ENCODE assay signal across 16 mouse cellular contexts in the genomic region with DNA sequence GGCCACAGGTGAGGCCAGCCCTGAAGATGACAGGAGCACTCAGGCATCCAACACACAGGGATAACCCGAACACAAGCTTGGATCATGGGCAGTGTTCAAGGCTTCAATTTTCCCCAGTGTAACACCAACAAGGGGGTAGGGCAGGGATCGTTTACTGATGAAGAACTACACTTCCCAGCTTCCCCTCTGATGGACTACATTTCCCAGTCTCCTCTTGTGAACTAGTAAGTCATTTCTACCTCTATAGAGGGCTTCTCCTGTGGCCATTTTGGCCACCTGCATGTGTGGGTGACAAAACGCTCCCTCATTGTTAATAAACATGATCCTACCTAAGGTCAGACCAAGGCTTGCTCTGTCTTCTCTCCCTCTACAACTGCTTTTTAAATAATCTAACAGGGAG. TPM values are rescaled to one million over a fixed set of nuclear protein-coding genes. Genes with fewer than 3 reads are reported as not detected.
DNase-seq lines count a peak whose midpoint lies in the region; ATAC-seq and TF ChIP-seq lines count a peak whose summit lies in the region.
"Had no signal": no experiment of that assay in that cellular context is flagged by ENCODE, and none has a peak within 500 bp of the region (broad histone marks: within the 10 kb centered on the region; RNA-seq: fewer than 3 reads in every experiment).

No protein-coding gene starts in this region.

- no peaks in the 10 kb centered on the region for H3K9me3 ChIP-seq in lung, embryonic 14.5 days (ENCODE audit: low read depth, low read length)
- H3K9me3 ChIP-seq: embryonic facial prominence, embryonic 15.5 days; limb, embryonic 12.5 days; megakaryocyte, embryonic 14.5 days had no signal

- H3K27ac ChIP-seq in lung, embryonic 14.5 days (ENCODE audit: low read depth) = no peak overlapping the region
- no peak overlapping the region for H3K27ac ChIP-seq in gastrocnemius, adult 2 months
- H3K27ac ChIP-seq: embryonic facial prominence, embryonic 15.5 days; limb, embryonic 12.5 days had no signal

- H3K27me3 ChIP-seq in lung, embryonic 14.5 days (ENCODE audit: insufficient read depth, low read length) = no peaks in the 10 kb centered on the region
- H3K27me3 ChIP-seq: embryonic facial prominence, embryonic 15.5 days; limb, embryonic 12.5 days; megakaryocyte, embryonic 14.5 days had no signal

- TF ChIP-seq CTCF in lung, embryonic 14.5 days (IDR thresholded peaks at IDR 0.05; ENCODE audit: low read depth) = no peak
- no peak for TF ChIP-seq CTCF in lung, adult 2 months (IDR thresholded peaks at IDR 0.05; ENCODE audit: insufficient read depth, low read length)
- TF ChIP-seq CTCF in gastrocnemius, adult 2 months (IDR thresholded peaks at IDR 0.05) = no peak

- H3K4me1 ChIP-seq in lung, embryonic 14.5 days (ENCODE audit: insufficient read depth) = 0 out of 2 replicates have a peak, but pooled peaks cover 5% of the 10 kb centered on the region
- H3K4me1 ChIP-seq in lung, adult 2 months (ENCODE audit: control insufficient read depth, insufficient read depth, low read length) = peaks cover 3% of the 10 kb centered on the region; the same call in 1 of the 2 replicates

- ATAC-seq in lung, embryonic 14.5 days (ENCODE audit: insufficient read depth) = no peak
- ATAC-seq in megakaryocyte, adult 5-6 weeks (ENCODE audit: poor library complexity, severe bottlenecking) = peak; percentile 22; the same call in 1 of the 2 replicates

- H3K4me2 ChIP-seq in lung, embryonic 14.5 days = no peak overlapping the region
- H3K4me2 ChIP-seq: embryonic facial prominence, embryonic 15.5 days; limb, embryonic 12.5 days had no signal

- no peak for TF ChIP-seq POLR2A in lung, adult 2 months (IDR thresholded peaks at IDR 0.05; ENCODE audit: borderline replicate concordance, extremely low read depth, low read depth, low read length)

- H3K9ac ChIP-seq in lung, embryonic 14.5 days = no peak overlapping the region
- H3K9ac ChIP-seq: embryonic facial prominence, embryonic 15.5 days; limb, embryonic 12.5 days had no signal

- intact Hi-C loops in gastrocnemius, adult 2 months (cut with DNase I) = loop anchor here (10.0 kb wide), 1 partner anchor 795 kb away; the partner anchor contains the start of gene 5031439G07Rik

- peak; percentile 54 for DNase-seq in embryo, embryonic 10 days (ENCODE audit: low spot score)
- no peak for DNase-seq in embryo, embryonic 9.5 days (ENCODE audit: extremely low spot score)
- DNase-seq in lung, embryonic 14.5 days = peak; percentile 24
- no peak for DNase-seq in lung, adult 2 months
- peak; percentile 13 for DNase-seq in NIH3T3 (ENCODE audit: low read depth)
- DNase-seq in gastrocnemius, adult 2 months = no peak
- DNase-seq in layer of hippocampus, adult 11-12 months (ENCODE audit: low spot score) = no peak
- DNase-seq: B cell, adult 2 months; kidney, adult 18-20 months; layer of hippocampus, adult 9-11 months; thymus, postnatal 36 days had no signal

- no peaks in the 10 kb centered on the region for H3K36me3 ChIP-seq in lung, embryonic 14.5 days (ENCODE audit: insufficient read depth)
- H3K36me3 ChIP-seq: embryonic facial prominence, embryonic 15.5 days; limb, embryonic 12.5 days had no signal

- 36% methylated on average over 3 of the region's 3 CpGs for WGBS in lung, embryonic 14.5 days
- WGBS in lung, adult 2 months = 45% methylated on average over 3 of the region's 3 CpGs

- H3K4me3 ChIP-seq in lung, embryonic 14.5 days (ENCODE audit: low read depth, low read length) = no peak overlapping the region
- no peak overlapping the region for H3K4me3 ChIP-seq in lung, adult 2 months (replicated peaks; ENCODE audit: extremely low read depth, low read depth, low read length)
- H3K4me3 ChIP-seq in gastrocnemius, adult 2 months = no peak overlapping the region
- H3K4me3 ChIP-seq: embryonic facial prominence, embryonic 15.5 days; limb, embryonic 12.5 days; megakaryocyte, embryonic 14.5 days had no signal

RNA-seq across cellular contexts. Expression of gene Samm50, which starts 2.2 kb away (rescaled TPM):
- 78.4 and 80.1 TPM in 2 replicates for polyA plus RNA-seq in lung, embryonic 14.5 days (2014; fragmentation: Nextera tagmentation; extraction: Ambion mirVana)
- 7.2 and 12.4 TPM in 2 replicates for polyA plus RNA-seq in lung, adult 2 months (2012; rRNA removed)
- total RNA-seq in megakaryocyte, adult 5-6 weeks (2015) = 25.7 and 30.5 TPM in 2 replicates
- 26.0 and 26.4 TPM in 2 replicates for total RNA-seq in megakaryocyte, adult 5-6 weeks (2017)
- total RNA-seq in gastrocnemius, adult 2 months (2021) = 100 to 1,000 TPM; 154 to 224 TPM

RNA-seq across cellular contexts. Expression of gene Pnpla3, which starts 22.2 kb away (rescaled TPM):
- polyA plus RNA-seq in lung, embryonic 14.5 days (2014; fragmentation: Nextera tagmentation; extraction: Ambion mirVana) = 0.41 TPM in 1 of 2 replicates, not detected in the other
- 31.9 and 33.9 TPM in 2 replicates for polyA plus RNA-seq in lung, adult 2 months (2012; rRNA removed)
- total RNA-seq in megakaryocyte, adult 5-6 weeks (2015) = not detected in 2 replicates
- total RNA-seq in megakaryocyte, adult 5-6 weeks (2017) = not detected in 2 replicates
- 10 to 100 TPM in 1 of 2 experiments, 1 to 10 TPM in 1; 1.8 to 18.9 TPM for total RNA-seq in gastrocnemius, adult 2 months (2021)
- total RNA-seq: neutrophil, adult 5-6 weeks had no signal

RNA-seq across cellular contexts. Expression of gene Parvb, which starts 42.0 kb away (rescaled TPM):
- polyA plus RNA-seq in lung, embryonic 14.5 days (2014; fragmentation: Nextera tagmentation; extraction: Ambion mirVana) = 5.3 and 5.4 TPM in 2 replicates
- 39.3 and 47.5 TPM in 2 replicates for polyA plus RNA-seq in lung, adult 2 months (2012; rRNA removed)
- total RNA-seq in megakaryocyte, adult 5-6 weeks (2015) = 32.7 and 38.8 TPM in 2 replicates
- 9.5 and 10.6 TPM in 2 replicates for total RNA-seq in megakaryocyte, adult 5-6 weeks (2017)
- total RNA-seq in gastrocnemius, adult 2 months (2021) = 10 to 100 TPM; 48.4 to 63.3 TPM

Comparison
In these comparisons a context has a peak if more than half of its experiments do, and no peak if none do; other contexts are left out.
1. DNase-seq: peak in embryo, embryonic 10 days (single experiment), lung, embryonic 14.5 days (single experiment) and NIH3T3 (single experiment); none in embryo, embryonic 9.5 days (single experiment), lung, adult 2 months (single experiment), gastrocnemius, adult 2 months (single experiment) and layer of hippocampus, adult 11-12 months (single experiment).
2. RNA of gene Samm50, which starts 2.2 kb away (total RNA-seq): 154 to 224 TPM in gastrocnemius, adult 2 months; 25.7 to 30.5 TPM in megakaryocyte, adult 5-6 weeks; every median in the first group is over 4 times any median in the second.